Mouse (Mus musculus) cerebellum, adult 2 months (tissue): ENCODE measurements at regions not wholly inside any gene's neighbourhood (a gene's known extent, or its start where the extent isn't known, plus 50 kb on each side); places are given as distances from the start of the nearest gene placed in this dataset.

Experiments used
- CTCF ChIP-seq: fragments of 200-500 bp; IDR thresholded peaks from 2 replicates; pipeline ENCODE4 v1.5.1; 2011; ENCODE audit warnings: low read depth, mild to moderate bottlenecking, control low read depth, low read length, moderate library complexity, borderline replicate concordance; ENCODE audit not compliant: insufficient read depth
- POLR2A ChIP-seq: fragments of 200-500 bp; IDR thresholded peaks from 2 replicates; pipeline ENCODE4 v1.6.1; 2011; ENCODE audit warnings: low read length, control low read depth, borderline replicate concordance; ENCODE audit not compliant: insufficient read depth

DNA sequence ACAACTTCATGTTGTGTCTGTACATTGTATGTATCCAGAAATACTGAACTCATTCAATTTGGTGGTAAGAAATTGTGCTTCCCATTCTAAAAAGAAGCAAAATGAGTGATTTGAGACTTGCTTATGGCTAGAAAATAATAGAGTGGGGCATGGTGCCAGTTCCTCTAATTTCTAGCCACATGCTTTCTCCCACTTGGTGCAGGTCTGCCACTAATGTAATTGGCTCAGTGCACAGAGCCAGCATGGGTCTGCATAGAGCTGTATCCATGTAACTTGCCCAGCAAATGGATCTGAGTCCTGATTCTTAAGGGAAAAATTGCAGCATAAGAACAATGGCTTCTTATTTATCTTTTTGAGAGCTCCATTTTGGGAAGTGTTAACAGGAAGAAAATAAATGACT lies 492.4 kb downstream of the Brinp1 start:
- TF ChIP-seq POLR2A (no peak), CTCF (no peak)
